Mouse (Mus musculus) lung, embryonic 15.5 days (tissue): ENCODE data around the gene Sdhaf1. TPM values are rescaled to one million over a fixed set of nuclear protein-coding genes. Genes with fewer than 3 reads are reported as not detected.

ENCODE experiments used
- ATAC-seq: fragments of 200-750 bp; cut with Nextera tagmentation; 2 replicates; pipeline ENCODE4 v1.8.0; 2017; ENCODE audit warnings: moderate number of reproducible peaks, borderline replicate concordance; ENCODE audit not compliant: low FRiP score, low TSS enrichment; ENCODE audit errors: extremely low read depth
- H3K27ac ChIP-seq: fragments of 300-500 bp; sonication (generic); 2 replicates; pipeline ENCODE4 v1.5.1; 2015; ENCODE audit warnings: moderate library complexity, mild to moderate bottlenecking, inconsistent platforms
- H3K27me3 ChIP-seq: fragments of 300-500 bp; sonication (generic); 2 replicates; pipeline ENCODE4 v1.6.1; 2015; ENCODE audit warnings: inconsistent platforms
- H3K36me3 ChIP-seq: fragments of 300-500 bp; sonication (generic); 2 replicates; pipeline ENCODE4 v1.6.1; 2015; ENCODE audit warnings: inconsistent platforms
- H3K4me1 ChIP-seq: fragments of 300-500 bp; sonication (generic); 2 replicates; pipeline ENCODE4 v1.6.1; 2015; ENCODE audit warnings: inconsistent platforms
- H3K4me2 ChIP-seq: fragments of 300-500 bp; sonication (generic); 2 replicates; pipeline ENCODE4 v1.6.1; 2015; ENCODE audit warnings: inconsistent platforms, mild to moderate bottlenecking, moderate library complexity
- H3K4me3 ChIP-seq: fragments of 300-500 bp; sonication (generic); 2 replicates; pipeline ENCODE4 v1.5.1; 2015; ENCODE audit warnings: mild to moderate bottlenecking, inconsistent platforms
- H3K9ac ChIP-seq: fragments of 300-500 bp; sonication (generic); 2 replicates; pipeline ENCODE4 v1.6.1; 2015; ENCODE audit warnings: inconsistent platforms
- H3K9me3 ChIP-seq: fragments of 300-500 bp; sonication (generic); 2 replicates; pipeline ENCODE4 v1.6.1; 2016; ENCODE audit warnings: inconsistent platforms
- WGBS: fragments of 180-500 bp; shearing (Covaris S2); methylation state at CpG from one replicate; pipeline ENCODE4 v1.1.7; 2015; 5-methylcytosine and 5-hydroxymethylcytosine counted together
- polyA plus RNA-seq: library from polyadenylated mRNA; unstranded; fragments of >200 nt; fragmentation: Nextera tagmentation; extraction: Ambion mirVana; gene quantifications from 2 replicates; pipeline ENCODE4 v1.2.1, GENCODE M21; 2015

The Sdhaf1 gene
- polyA plus RNA-seq, 1 experiment from 2014 or later = 19.5 TPM

DNA sequence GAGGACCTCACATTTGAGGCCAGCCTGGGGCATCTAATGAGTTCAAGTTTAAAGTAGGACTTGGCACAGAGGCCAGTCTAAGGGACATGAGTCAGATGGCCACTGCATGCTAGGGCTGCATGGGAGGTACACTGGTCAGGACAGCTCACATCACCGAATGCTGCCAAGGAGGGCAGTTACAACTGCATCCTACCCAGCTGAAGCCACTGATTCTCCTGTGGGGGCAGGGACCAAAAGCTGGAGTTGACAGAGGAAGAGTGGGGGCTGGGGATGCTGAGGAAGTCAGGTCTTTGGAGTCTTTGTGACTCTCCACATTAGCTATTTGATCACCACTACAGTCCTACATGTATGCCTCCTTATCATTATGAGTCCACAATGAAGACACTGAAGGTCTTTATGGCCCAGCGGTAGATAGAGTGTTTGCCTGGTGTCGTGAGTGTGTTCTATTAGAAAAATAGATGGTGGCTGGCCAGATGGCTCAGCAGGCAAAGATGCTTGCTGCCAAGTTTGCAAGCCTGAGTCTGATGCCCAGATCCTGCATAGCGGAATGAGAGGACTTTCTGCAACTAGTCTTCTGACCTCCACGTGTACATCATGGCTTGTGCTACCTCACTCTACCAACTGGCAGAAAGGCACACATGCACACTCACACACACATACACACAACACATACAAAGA lies 15.9 kb upstream of the Sdhaf1 start:
- Histone ChIP-seq H3K4me3 (no peak overlapping the region), H3K36me3 (no peaks in the 10 kb centered on the region), H3K27ac (no peak overlapping the region), H3K9ac (no peak overlapping the region), H3K27me3 (peaks cover 16% of the 10 kb centered on the region), H3K4me1 (peaks cover 4% of the 10 kb centered on the region; the same call in 1 of the 2 replicates), H3K4me2 (no peak overlapping the region), H3K9me3 (no peaks in the 10 kb centered on the region)
- WGBS = 61% methylated on average over 5 of the region's 5 CpGs
- ATAC-seq = no peak

DNA sequence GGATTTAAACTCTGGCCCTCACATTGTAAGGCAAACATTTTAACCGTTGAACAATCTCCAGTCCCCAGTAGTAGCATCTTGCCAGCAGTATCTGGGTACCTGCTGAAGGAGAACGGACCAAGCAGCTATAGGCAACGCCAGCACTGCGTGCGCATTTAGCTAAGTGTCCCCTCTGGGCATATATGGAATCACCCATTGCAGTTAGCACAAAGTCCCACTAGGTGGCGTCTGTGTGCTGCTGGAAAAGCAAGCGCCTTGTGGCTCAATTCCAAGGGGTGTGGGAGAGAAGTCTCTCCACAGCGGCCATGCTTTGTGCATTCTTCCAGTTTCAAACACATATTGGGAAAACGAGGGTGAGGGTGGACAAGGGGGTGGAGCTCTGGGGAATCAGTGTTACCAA lies 12.7 kb upstream of the Sdhaf1 start:
- 1% methylated on average over 9 of the region's 9 CpGs for WGBS
- H3K36me3 ChIP-seq = no peaks in the 10 kb centered on the region
- no peak overlapping the region for H3K4me3 ChIP-seq
- no peak for ATAC-seq
- peaks cover 32% of the 10 kb centered on the region for H3K4me1 ChIP-seq
- H3K27me3 ChIP-seq = peaks cover 21% of the 10 kb centered on the region
- no peak overlapping the region for H3K9ac ChIP-seq
- no peaks in the 10 kb centered on the region for H3K9me3 ChIP-seq
- H3K27ac ChIP-seq = no peak overlapping the region
- peak overlapping the region; percentile 31; the same call in 1 of the 2 replicates for H3K4me2 ChIP-seq

DNA sequence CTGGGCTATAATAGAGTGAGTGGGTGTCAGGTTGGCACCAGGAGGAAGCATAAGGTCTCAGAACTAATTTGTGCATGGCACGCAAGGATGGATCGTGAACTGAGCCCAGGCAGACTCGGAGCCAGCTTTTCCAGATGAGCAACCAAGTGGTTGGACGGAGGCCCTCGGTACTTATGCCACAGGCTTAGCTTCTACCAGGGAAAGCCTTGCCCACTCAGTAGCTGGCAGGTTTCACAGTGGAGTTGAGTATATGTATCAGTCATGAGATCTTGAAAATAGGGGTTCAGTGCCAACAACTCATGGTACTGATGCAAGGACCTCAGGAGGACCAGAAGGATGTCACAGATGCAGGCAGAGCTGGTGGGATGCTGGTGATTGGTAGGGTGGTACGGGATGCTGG lies 12.0 kb upstream of the Sdhaf1 start:
- ATAC-seq = no peak
- H3K9ac ChIP-seq = no peak overlapping the region
- 70% methylated on average over 6 of the region's 6 CpGs for WGBS
- H3K36me3 ChIP-seq = no peaks in the 10 kb centered on the region
- H3K27me3 ChIP-seq = peaks cover 21% of the 10 kb centered on the region
- no peak overlapping the region for H3K27ac ChIP-seq
- H3K4me2 ChIP-seq = no peak overlapping the region
- H3K9me3 ChIP-seq = no peaks in the 10 kb centered on the region
- no peak overlapping the region for H3K4me3 ChIP-seq
- peaks cover 32% of the 10 kb centered on the region for H3K4me1 ChIP-seq

DNA sequence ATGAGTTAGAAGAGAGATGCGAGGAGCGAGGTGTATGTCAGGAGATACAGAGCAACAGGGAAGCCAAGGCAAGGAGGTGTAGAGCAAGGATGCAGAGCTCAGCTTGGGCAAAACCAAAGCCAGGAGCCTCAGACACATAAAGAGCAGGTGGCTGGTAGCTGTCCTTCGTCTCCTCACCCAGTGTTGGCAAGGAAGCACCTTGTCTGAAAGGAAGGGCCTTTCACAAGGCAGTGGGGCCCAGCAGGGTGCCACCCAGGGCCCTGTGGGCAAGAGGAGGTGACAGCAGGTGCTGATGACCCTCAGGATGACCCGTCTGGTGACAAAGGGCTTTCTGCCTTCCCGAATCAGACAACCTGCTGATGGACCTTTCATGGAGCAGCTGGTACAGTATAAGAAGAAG lies 10.9 kb upstream of the Sdhaf1 start:
- WGBS = 66% methylated on average over 5 of the region's 5 CpGs
- no peak overlapping the region for H3K4me2 ChIP-seq
- peaks cover 21% of the 10 kb centered on the region for H3K27me3 ChIP-seq
- ATAC-seq = no peak
- H3K9me3 ChIP-seq = no peaks in the 10 kb centered on the region
- no peaks in the 10 kb centered on the region for H3K36me3 ChIP-seq
- H3K27ac ChIP-seq = no peak overlapping the region
- H3K4me3 ChIP-seq = no peak overlapping the region
- H3K4me1 ChIP-seq = peaks cover 32% of the 10 kb centered on the region
- H3K9ac ChIP-seq = no peak overlapping the region

DNA sequence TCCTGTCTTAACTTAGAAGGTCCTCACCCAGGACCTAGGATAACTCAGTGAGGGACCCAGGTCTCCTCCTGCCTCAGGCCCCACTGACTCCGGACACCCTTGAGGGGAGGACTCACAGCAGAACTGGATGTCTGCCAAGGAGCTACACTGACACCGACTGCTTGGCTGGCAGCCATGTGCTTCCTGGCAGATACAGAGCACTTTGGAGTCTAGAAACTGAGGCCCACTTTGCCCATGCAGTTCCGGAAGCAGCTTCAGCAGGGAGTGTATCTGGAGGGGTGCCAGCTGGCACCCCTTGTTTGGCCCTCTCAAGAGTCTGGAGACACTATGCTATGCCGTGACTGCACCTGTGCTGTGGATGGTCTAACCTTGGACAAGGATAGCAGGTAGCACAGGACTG lies 9.7 kb upstream of the Sdhaf1 start:
- no peak overlapping the region for H3K4me2 ChIP-seq
- H3K27ac ChIP-seq = peak overlapping the region; percentile 49

DNA sequence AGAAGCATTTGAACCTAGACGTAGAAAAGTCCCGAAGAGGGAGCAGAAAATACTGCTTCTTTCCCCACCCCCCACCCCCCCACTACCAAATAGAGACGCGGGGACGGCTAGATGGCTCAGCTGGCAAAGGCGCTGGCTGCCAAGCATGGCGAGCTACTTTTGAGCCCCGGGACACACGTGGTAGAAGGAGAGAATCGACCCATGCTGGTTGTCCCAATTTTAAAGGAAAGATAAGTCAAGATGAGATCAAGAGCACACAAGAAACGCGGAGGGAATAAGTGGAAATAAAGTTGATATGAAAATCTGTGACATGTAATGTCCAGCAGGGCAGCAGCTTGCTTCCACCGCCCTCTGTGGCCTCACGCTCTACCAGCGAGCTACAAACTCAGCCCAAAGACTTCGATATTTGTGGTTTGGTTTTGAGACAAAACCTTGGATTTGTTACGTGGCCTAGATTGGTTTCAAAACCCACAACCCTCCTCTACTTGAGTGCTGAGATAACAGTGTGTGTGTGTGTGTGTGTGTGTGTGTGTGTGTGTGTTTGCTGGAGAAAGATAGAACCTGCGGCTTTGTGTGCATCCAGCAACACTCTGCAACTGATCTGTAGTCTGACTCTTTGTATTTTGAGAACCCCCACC lies 9.0 kb upstream of the Sdhaf1 start:
- 0 out of 2 replicates have a peak overlapping the region, but pooled peaks have one; percentile 25 for H3K27ac ChIP-seq
- H3K36me3 ChIP-seq = no peaks in the 10 kb centered on the region
- no peak overlapping the region for H3K4me3 ChIP-seq
- WGBS = 49% methylated on average over 18 of the region's 18 CpGs
- H3K4me2 ChIP-seq = no peak overlapping the region
- peaks cover 21% of the 10 kb centered on the region for H3K27me3 ChIP-seq
- H3K9ac ChIP-seq = no peak overlapping the region
- no peaks in the 10 kb centered on the region for H3K9me3 ChIP-seq
- no peak for ATAC-seq
- peaks cover 37% of the 10 kb centered on the region for H3K4me1 ChIP-seq

More for the DNA sequence above, 9.7 kb upstream of the Sdhaf1 start:
- peak; percentile 75 for ATAC-seq
- H3K27me3 ChIP-seq = peaks cover 21% of the 10 kb centered on the region
- H3K9ac ChIP-seq = no peak overlapping the region
- no peak overlapping the region for H3K4me3 ChIP-seq
- WGBS = under 1% methylated on average over 4 of the region's 4 CpGs
- no peaks in the 10 kb centered on the region for H3K9me3 ChIP-seq
- H3K4me1 ChIP-seq = peaks cover 32% of the 10 kb centered on the region
- no peaks in the 10 kb centered on the region for H3K36me3 ChIP-seq

DNA sequence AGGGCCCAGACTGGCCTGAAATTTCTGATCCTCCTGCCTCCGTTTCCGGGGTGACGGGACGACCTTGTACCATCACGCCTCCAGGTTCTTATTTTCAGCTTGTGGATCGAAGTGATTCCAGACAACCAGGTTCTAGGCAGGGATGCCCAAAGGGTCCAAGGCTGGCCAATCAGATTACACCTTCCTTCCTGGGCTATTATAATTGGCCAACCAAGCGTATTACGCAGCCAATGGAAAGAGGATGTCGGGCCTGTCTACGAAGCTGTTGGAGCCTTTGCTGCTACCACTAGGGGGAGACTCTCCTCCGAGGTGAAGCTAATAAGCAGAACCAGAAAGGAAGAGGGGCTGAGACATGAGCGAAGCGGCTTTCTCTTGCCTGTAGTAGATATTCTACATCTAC lies 8.2 kb upstream of the Sdhaf1 start:
- Histone ChIP-seq H3K4me1 (peaks cover 46% of the 10 kb centered on the region), H3K27ac (no peak overlapping the region), H3K9ac (no peak overlapping the region), H3K9me3 (no peaks in the 10 kb centered on the region), H3K4me2 (peak overlapping the region; percentile 34), H3K36me3 (no peaks in the 10 kb centered on the region), H3K4me3 (no peak overlapping the region), H3K27me3 (peaks cover 21% of the 10 kb centered on the region)
- no peak for ATAC-seq
- 11% methylated on average over 13 of the region's 13 CpGs for WGBS

DNA sequence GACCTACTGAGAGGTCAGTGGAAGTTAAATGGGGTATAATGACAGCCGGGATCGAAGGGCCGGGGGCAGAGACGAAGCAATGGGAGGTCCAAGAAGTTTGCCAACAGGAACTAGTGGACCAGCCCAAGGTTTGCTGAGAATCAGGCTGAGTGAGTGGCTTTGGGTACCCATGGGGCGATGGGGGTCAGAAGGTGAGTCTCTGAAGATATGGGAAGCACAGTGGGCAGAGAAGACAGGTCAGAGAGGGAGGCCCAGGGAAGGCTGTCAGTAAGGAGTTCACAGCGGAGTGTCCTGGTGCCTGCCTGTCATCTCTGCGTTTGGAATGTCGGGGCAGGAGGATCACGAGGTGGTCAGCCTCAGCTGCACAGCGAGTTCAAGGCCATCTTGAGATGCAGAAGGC lies 4.7 kb upstream of the Sdhaf1 start:
- no peak for ATAC-seq
- Histone ChIP-seq H3K9me3 (no peaks in the 10 kb centered on the region), H3K27me3 (no peaks in the 10 kb centered on the region), H3K9ac (no peak overlapping the region), H3K36me3 (no peaks in the 10 kb centered on the region), H3K27ac (no peak overlapping the region), H3K4me2 (no peak overlapping the region), H3K4me1 (peaks cover 31% of the 10 kb centered on the region), H3K4me3 (no peak overlapping the region)
- 47% methylated on average over 10 of the region's 10 CpGs for WGBS

DNA sequence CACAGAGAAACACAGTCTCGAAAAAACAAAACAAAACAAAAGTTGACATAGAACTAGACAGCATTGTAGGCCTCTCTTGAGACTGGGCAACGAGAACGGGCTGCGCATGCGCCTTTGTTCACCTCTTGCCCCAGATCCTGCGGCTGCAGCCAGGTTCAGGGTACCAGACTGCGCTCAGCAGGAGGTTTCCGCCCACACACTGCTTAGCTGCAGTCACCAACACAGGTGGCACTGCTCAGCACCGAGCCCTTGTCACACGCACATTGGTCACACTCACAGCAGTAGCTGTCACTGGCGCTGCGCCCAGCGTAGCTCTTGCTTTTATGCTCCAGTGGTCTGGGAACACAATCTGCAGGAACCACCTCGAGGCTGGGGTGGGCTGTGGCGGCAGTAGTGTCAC lies 3.4 kb upstream of the Sdhaf1 start:
- peak; percentile 80 for ATAC-seq
- Histone ChIP-seq H3K4me1 (peaks cover 26% of the 10 kb centered on the region), H3K27me3 (no peaks in the 10 kb centered on the region), H3K9ac (no peak overlapping the region), H3K4me2 (peak overlapping the region; percentile 21; the same call in 1 of the 2 replicates), H3K36me3 (no peaks in the 10 kb centered on the region), H3K4me3 (no peak overlapping the region), H3K27ac (peak overlapping the region; percentile 69), H3K9me3 (no peaks in the 10 kb centered on the region)
- 38% methylated on average over 15 of the region's 15 CpGs for WGBS

DNA sequence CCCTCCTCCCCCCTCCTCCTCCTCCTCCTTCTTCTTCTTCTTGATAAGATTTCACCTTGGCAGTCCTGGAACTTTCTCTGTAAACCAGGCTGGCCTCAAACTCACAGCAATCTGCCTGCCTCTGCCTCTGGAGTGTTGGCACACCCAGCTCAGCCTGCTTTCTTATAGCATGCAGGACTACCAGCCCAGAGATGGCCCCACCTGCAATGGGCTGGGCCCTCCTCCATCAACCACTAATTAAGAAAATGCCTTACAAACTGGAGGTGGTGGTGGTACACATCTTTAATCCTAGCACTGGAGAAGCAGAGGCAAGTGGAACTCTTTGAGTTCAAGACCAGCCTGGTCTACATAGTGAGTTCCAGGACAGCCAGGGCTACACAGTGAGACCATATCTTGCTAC lies 2.7 kb upstream of the Sdhaf1 start:
- H3K4me2 ChIP-seq = no peak overlapping the region
- H3K36me3 ChIP-seq = no peaks in the 10 kb centered on the region
- no peak for ATAC-seq
- H3K9ac ChIP-seq = no peak overlapping the region
- peaks cover 22% of the 10 kb centered on the region for H3K4me1 ChIP-seq
- no peak overlapping the region for H3K27ac ChIP-seq
- no peak overlapping the region for H3K4me3 ChIP-seq
- no peaks in the 10 kb centered on the region for H3K9me3 ChIP-seq
- no peaks in the 10 kb centered on the region for H3K27me3 ChIP-seq

DNA sequence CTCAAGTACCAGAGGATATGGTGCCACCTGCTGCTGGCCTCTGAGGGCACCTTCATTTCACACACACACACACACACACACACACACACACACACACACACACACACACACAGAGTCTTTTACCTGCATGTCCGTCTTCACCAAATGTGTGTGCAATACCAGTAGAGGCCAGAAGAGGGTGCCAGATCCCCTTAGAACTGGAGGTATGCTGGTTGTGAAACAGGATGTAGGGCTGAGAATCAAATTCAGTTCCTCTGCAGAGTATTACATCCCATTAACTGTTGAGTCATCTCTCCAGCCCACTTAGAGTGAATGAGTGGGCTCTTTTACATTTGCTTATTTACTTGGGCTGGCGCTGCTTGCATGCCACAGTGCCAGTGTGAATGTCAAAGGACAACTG lies 1.7 kb upstream of the Sdhaf1 start:
- peaks cover 28% of the 10 kb centered on the region for H3K4me1 ChIP-seq
- 43% methylated on average over 2 of the region's 2 CpGs for WGBS
- H3K9ac ChIP-seq = no peak overlapping the region
- H3K27ac ChIP-seq = no peak overlapping the region
- H3K9me3 ChIP-seq = no peaks in the 10 kb centered on the region
- ATAC-seq = no peak
- H3K4me2 ChIP-seq = no peak overlapping the region
- no peaks in the 10 kb centered on the region for H3K27me3 ChIP-seq
- H3K4me3 ChIP-seq = no peak overlapping the region
- no peaks in the 10 kb centered on the region for H3K36me3 ChIP-seq

DNA sequence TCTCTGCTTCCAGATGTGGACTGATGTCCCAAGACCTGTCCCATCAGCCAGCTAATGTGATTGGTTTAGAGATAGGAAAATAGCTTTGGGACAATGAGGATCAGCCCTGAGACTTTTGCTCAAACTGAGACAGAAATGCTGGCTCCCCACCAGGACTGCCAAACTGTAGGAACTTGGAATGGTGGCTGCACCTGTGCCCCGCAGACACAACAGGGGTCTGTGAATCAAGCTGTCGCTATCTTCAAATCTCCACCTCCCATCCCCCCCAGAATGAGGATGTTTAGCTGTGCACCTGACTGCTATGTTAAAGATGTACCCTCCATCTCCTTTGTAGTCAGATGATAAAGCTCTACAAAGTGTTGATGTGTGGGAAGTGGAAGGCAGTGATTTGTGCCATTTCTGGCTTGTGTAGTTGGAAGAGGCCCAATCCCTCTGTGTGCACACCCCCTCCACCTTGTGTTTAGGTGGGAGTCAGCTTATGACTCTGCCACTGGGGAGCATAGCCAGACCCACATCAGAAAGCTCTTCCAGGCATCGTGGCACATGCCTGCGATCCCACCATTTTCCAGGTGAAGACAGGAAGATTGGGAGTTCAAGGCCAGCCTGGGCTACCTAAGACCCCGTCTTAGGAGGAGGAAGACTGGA lies 727 bp upstream of the Sdhaf1 start:
- Histone ChIP-seq H3K9me3 (no peaks in the 10 kb centered on the region), H3K27ac (no peak overlapping the region), H3K4me2 (no peak overlapping the region), H3K9ac (no peak overlapping the region), H3K36me3 (no peaks in the 10 kb centered on the region), H3K4me3 (no peak overlapping the region), H3K27me3 (no peaks in the 10 kb centered on the region), H3K4me1 (peaks cover 28% of the 10 kb centered on the region)
- no peak for ATAC-seq
- 75% methylated on average over 5 of the region's 5 CpGs for WGBS
